Mouse (Mus musculus) erythroblast, embryonic 14.5 days (primary cell): ENCODE measurements around the gene Ppp1cc. TPM values are rescaled to one million over a fixed set of nuclear protein-coding genes. Genes with fewer than 3 reads are reported as not detected.

Source experiments
- H3K27me3 ChIP-seq: 2 replicates; pipeline ENCODE4 v1.6.1; 2012; ENCODE audit warnings: inconsistent platforms; ENCODE audit not compliant: control insufficient read depth
- H3K36me3 ChIP-seq: 2 replicates; pipeline ENCODE4 v1.6.1; 2012; ENCODE audit warnings: mild to moderate bottlenecking, inconsistent platforms; ENCODE audit not compliant: control insufficient read depth
- H3K4me1 ChIP-seq: 2 replicates; pipeline ENCODE4 v1.6.1; 2012; ENCODE audit warnings: inconsistent platforms; ENCODE audit not compliant: control insufficient read depth
- H3K4me3 ChIP-seq: replicated peaks from 2 replicates; pipeline ENCODE3; 2012; ENCODE audit warnings: moderate library complexity, mild to moderate bottlenecking, inconsistent platforms
- H3K9me3 ChIP-seq: 2 replicates; pipeline ENCODE4 v1.6.1; 2012; ENCODE audit warnings: low read length, inconsistent platforms, mixed read lengths; ENCODE audit not compliant: control insufficient read depth
- GATA1 ChIP-seq: IDR thresholded peaks from 2 replicates; pipeline ENCODE4 v1.6.1; 2012; ENCODE audit warnings: low read length, inconsistent platforms, mixed read lengths
- TAL1 ChIP-seq: IDR thresholded peaks from 3 replicates; pipeline ENCODE4 v1.6.1; 2012; ENCODE audit warnings: low read length, inconsistent platforms, mixed read lengths
- polyA plus RNA-seq: library from polyadenylated mRNA; stranded (reverse); fragments of >175 nt; gene quantifications from 2 replicates; pipeline ENCODE4 v1.2.3, GENCODE M21; 2012

Ppp1cc gene
- polyA plus RNA-seq, 1 experiment, result 13.8 TPM

DNA sequence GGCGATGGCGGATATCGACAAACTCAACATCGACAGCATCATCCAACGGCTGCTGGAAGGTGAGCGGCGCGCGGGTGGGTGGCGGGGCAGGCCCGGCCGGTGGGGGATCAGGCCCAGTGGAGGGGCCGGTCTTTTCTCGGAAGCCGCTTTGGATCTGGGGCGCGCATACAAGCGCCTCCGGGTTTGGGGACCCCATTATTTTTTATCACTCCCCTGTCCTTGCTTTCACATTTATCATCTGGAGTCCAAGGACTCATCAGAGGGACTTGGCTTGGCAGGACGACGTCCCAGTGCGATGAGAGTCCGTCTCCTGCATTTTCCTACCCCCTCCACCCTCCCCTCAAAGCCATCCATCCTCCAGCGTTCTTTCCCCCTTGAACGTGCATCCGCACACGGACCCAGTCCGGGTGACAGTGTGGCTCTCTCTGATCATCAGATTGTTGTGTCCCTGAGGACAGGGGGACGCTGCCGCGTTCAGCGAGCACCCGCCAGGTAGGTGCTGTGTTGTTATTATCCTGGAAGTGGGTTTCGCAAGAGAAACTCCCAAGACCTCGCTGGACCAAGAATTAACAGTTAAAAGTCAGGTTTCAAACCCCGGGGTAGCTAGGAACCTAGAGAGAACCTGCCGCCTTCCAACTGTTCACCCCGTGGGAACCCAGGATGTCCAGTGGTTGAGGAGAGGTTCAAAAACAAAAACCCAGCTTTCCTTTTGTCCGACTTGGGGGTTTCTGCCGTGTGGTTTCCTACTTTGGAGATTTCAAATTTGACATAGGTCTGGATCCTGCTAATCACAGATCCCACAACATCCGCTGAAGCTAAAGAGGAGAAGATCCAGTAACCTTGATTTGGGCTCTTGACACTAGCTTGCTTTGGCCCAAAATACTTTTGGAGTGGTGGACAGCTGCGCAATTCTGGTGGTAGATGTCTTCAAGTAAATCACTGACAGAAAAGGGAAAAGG lies 758 bp downstream of the Ppp1cc start:
- H3K36me3 ChIP-seq, result peaks cover 47% of the 10 kb centered on the region
- peaks cover 64% of the 10 kb centered on the region for H3K4me1 ChIP-seq
- H3K4me3 ChIP-seq, result peak overlapping the region; percentile 74
- TF ChIP-seq TAL1, result no peak
- no peak for TF ChIP-seq GATA1
- no peaks in the 10 kb centered on the region for H3K9me3 ChIP-seq
- H3K27me3 ChIP-seq, result no peaks in the 10 kb centered on the region; the same call in 1 of the 2 replicates

DNA sequence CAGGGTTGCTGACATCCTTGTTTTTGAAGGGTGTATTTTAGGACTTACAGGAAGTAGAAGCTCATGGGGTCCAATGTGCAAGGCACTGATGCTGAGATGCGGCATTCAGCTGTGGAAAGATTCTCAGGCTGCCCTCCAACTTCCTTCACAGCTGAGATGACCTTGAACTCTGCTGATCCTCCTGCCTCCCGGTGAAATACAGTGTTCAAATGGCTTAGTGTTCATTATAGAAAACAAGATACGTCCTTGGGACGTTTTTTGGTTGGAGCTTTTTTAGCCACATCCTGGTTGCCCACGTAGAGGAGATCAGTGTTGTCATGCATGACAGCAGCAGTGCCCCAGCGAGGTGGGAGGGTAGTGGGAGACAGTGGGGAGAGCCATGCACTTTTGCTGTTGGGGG lies 5.1 kb downstream of the Ppp1cc start:
- Histone ChIP-seq H3K36me3 (peaks cover 91% of the 10 kb centered on the region), H3K27me3 (no peaks in the 10 kb centered on the region), H3K4me3 (no peak overlapping the region), H3K4me1 (peaks cover 61% of the 10 kb centered on the region), H3K9me3 (no peaks in the 10 kb centered on the region)
- TF ChIP-seq GATA1 (no peak), TAL1 (no peak)

DNA sequence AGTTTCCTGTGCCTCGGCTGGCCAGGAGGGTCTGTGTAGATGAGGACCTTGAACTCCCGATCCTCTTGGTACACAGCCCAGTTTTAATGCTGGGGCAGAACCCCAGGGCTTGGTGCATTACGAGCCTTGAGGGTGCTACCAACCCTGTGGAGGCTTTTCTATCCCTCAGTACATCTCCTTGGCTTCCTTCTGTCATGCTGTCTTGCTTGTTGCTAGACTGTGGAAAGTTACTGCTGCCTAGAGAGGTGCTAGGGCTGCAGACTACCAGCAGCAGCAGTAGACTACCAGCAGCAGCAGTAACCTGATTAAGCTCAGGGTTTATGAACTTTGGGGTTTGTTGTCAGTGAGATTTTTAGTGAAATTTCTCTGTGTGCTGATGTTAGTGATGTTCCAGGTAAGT lies 5.9 kb downstream of the Ppp1cc start:
- no peak overlapping the region for H3K4me3 ChIP-seq
- no peaks in the 10 kb centered on the region for H3K27me3 ChIP-seq
- no peaks in the 10 kb centered on the region for H3K9me3 ChIP-seq
- H3K36me3 ChIP-seq, result peaks cover 99% of the 10 kb centered on the region
- peaks cover 61% of the 10 kb centered on the region for H3K4me1 ChIP-seq
- TF ChIP-seq GATA1 (no peak), TAL1 (no peak)

DNA sequence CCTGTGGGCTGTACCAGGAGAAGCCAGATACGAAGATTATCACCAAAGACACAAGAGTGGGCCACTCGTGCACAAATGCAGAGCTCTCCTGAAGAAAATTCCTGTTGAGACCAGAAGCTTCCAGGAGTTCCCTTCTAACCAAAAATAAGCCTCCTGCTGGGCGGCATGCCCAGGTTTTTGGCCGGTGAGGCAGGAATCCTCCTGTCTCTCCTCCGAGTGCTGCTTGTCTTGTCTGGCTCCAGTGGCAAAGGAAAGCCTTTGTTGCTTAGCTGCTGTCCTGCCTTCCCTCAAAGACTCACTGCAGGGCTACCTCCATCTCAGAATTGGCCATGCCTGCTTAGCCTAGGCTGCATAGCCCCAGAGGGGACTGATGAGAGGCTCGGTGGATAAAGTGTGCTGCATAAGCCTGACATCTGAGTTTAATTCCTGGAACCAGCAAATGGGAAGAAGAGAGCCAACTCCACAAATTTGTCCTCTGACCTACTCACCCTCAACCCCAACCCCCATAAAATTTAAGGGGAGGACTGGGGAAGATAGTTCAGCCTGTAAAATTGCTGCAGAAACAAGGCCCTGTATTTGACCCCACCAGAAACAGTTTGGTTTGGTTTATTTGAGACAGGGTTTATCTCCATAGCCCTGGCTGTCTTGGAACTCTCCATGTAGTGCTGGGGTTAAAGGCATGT lies 7.3 kb downstream of the Ppp1cc start:
- peaks cover 48% of the 10 kb centered on the region for H3K4me1 ChIP-seq
- TF ChIP-seq TAL1 (no peak), GATA1 (no peak)
- no peaks in the 10 kb centered on the region for H3K9me3 ChIP-seq
- H3K36me3 ChIP-seq, result peaks cover 100% of the 10 kb centered on the region
- no peaks in the 10 kb centered on the region for H3K27me3 ChIP-seq
- no peak overlapping the region for H3K4me3 ChIP-seq

DNA sequence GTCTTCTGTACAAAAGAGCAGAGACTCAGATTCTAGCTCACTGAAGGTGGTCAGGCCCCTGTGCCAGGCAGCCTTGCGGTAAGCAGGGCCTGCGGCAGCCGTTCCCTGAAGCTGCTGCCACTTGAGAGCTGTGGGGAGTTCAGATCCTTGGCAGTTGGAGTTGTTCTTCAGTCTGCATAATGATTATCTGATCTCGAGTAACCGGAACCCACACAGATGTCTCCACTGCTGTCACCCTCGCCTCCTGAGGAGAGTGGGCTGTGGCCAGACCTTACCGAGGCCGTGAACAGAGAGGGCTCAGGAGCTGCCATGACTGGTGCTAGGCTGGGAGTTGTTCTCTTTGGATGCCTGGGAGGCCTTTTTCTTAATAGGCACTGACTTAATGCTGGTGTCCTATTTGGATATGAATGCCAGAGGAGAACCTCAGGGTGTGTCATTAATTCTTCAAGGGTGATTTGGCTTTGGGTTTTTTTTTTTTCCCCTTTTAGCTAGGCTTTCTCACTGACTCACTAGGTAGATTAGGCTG lies 8.6 kb downstream of the Ppp1cc start:
- no peak overlapping the region for H3K4me3 ChIP-seq

DNA sequence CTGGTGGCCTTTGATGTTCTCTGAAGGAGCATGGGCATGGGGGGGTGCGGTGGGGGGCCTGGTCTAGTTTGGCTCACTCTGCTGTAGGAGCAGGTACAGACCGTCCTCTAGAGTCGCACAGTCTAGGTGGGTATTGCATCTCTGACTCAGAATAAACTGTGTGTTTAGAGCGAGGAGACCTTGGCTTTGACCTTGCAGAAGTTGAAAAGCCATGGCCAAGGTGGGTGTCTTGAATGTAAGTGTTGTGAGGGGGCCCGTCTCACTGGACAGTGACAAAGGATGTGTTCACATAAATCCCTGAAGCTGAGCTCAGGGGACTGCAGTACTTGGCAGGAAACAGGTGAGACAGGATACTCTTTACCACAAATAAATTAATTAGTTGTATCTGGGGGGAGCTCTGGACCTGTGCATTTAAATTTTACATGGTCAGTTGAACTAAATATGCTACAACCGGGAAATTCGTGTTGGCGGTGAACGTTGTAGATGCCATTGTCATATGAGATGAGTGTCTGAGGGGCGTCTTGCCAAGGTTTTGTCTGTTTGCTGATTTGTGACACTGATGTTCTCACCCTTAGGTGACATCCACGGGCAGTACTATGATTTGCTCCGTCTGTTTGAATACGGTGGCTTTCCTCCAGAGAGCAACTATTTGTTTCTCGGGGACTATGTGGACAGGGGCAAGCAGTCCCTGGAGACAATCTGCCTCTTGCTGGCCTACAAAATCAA lies 10.4 kb downstream of the Ppp1cc start:
- Histone ChIP-seq H3K9me3 (no peaks in the 10 kb centered on the region), H3K27me3 (no peaks in the 10 kb centered on the region), H3K4me3 (no peak overlapping the region), H3K36me3 (peaks cover 100% of the 10 kb centered on the region), H3K4me1 (peaks cover 19% of the 10 kb centered on the region)
- TF ChIP-seq TAL1, result no peak

More for the DNA sequence above, 8.6 kb downstream of the Ppp1cc start:
- TF ChIP-seq TAL1 (no peak), GATA1 (no peak)
- Histone ChIP-seq H3K27me3 (no peaks in the 10 kb centered on the region), H3K9me3 (no peaks in the 10 kb centered on the region), H3K36me3 (peaks cover 100% of the 10 kb centered on the region), H3K4me1 (peaks cover 35% of the 10 kb centered on the region)

DNA sequence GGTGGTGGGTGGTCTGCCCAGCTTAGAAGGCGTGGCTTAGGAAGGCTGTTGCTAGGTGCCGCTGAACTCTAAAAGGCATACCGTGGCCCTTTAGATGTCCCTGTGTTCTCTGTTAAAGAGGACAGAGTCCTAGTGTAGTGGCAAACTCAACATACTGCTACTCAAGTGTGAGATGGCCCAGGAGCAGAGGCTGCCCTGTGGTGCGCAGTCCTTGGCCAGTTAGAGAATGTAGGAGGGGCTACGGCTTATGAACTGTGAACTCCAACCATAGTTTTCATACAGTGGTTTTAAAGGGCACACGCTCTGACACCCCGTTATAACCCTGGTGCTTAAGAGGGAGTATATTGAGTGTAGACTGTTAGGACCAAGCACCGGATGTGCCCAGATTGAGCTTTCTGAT lies 13.0 kb downstream of the Ppp1cc start:
- Histone ChIP-seq H3K4me1 (peaks cover 4% of the 10 kb centered on the region), H3K27me3 (no peaks in the 10 kb centered on the region), H3K4me3 (no peak overlapping the region), H3K9me3 (no peaks in the 10 kb centered on the region), H3K36me3 (peaks cover 90% of the 10 kb centered on the region)
- TF ChIP-seq TAL1 (no peak), GATA1 (no peak)

DNA sequence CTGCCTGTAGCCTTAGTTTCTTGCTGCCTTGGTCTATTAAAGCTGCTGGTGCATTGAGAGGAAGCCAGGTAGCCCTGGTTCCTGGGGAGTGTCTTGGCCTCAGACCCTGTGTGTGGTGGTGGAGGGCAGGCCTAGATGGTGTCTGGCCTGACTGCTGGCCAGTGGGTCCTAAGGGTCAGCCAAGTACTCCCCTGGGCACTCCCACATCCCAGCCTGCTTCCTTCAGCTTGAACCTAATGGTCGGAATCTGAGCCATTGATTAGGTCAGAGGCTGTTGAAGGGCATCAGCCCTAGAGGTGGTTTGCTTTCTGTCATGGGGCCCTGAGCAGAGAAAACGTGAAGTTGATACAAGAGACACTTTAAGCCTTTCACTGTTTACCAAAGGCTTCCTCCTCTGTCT lies 17.3 kb downstream of the Ppp1cc start:
- H3K36me3 ChIP-seq, result peaks cover 59% of the 10 kb centered on the region
- H3K4me3 ChIP-seq, result no peak overlapping the region
- TF ChIP-seq TAL1, result no peak
- no peak for TF ChIP-seq GATA1

DNA sequence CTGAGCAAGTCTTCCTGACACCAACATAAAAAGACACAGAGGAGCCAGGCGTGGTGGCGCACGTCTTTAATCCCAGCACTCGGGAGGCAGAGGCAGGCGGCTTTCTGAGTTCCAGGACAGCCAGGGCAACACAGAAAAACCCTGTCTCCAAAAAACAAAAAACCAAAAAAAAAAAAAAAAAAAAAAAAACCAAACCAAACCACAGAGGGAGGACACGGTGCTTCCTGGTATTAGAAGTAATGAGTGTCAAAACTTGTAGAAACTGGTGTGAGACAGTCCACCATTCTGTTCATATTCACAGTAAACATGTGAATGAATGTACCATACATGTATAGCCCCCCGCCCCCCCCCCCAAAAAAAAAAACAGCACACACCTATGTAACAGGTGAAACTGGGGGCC lies 17.9 kb downstream of the Ppp1cc start:
- H3K36me3 ChIP-seq, result peaks cover 54% of the 10 kb centered on the region
- TF ChIP-seq TAL1 (no peak), GATA1 (no peak)

More for the DNA sequence above, 17.3 kb downstream of the Ppp1cc start:
- no peaks in the 10 kb centered on the region; the same call in 1 of the 2 replicates for H3K4me1 ChIP-seq
- H3K9me3 ChIP-seq, result no peaks in the 10 kb centered on the region
- no peaks in the 10 kb centered on the region for H3K27me3 ChIP-seq

More for the DNA sequence above, 17.9 kb downstream of the Ppp1cc start:
- H3K27me3 ChIP-seq, result no peaks in the 10 kb centered on the region
- no peaks in the 10 kb centered on the region for H3K9me3 ChIP-seq
- H3K4me1 ChIP-seq, result no peaks in the 10 kb centered on the region; the same call in 1 of the 2 replicates
- H3K4me3 ChIP-seq, result no peak overlapping the region
